Mouse (Mus musculus): ENCODE data around the gene Acat1.

DNA sequence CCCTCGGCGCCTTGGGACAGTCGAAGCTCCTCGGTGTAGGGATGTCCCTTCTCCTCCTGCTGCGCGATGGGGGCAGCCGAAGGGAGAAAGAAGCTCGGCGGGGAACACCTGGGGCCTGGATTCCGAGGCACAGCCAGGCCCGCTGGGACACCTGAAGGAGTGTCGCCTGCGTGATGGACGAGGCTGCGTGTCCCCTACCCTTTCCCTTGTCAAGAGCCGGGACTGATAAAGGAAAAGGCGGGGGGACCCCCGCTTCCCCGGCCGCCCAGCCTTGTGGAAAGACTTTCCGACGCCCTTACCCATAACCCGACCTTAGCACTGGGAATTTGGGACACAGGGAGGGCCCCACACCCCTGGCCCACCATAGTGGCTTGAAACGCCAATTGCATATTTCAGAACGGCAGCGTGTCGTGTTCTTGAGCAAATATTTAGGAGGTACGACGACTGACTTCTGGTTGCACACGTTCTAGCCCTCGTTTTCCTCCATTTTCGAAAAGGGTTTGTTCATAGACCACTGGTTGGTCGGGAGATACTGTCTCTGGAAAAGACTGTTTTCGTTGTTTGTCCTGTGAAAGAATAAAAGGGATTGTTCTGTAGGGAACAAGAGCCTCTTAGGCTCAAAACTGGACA, 72.7 kb downstream of the Acat1 start:
- no peak for TF ChIP-seq CTCF (IDR thresholded peaks at IDR 0.05; ENCODE audit: control insufficient read depth, insufficient read depth, insufficient read length)
- TF ChIP-seq USF1 (IDR thresholded peaks at IDR 0.05; ENCODE audit: low read depth), result no peak
